Mouse (Mus musculus): ENCODE measurements around the gene Nek8. TPM values are rescaled to one million over a fixed set of nuclear protein-coding genes. Genes with fewer than 3 reads are reported as not detected.

Gene Nek8
- 10.7 and 11.1 TPM in 2 replicates for polyA plus RNA-seq (2016; fragmentation: Nextera tagmentation; extraction: Ambion mirVana)

DNA sequence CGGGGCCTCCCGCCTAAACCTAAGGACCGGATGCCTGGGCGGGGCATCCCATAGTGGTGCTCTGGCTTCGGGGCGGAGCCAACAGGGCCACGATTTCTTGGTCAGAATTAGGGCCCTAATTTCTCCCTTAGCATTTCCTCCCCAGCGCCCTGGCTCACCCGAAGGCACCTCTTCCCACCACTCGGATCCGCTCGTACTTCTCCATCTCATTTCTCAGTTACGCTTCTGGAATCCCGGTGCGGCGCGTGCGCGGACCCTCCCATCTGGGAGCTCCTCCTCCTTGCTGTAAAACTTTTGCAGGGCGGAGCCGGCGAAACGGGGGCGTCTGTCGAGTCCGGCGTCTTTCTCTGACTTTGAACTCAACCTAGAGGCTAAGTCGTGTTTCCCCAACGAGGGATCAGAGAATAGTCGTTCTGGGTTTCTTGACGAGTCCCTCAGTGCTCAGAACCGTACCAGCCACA, at the start of gene Nek8, which contains the start of gene Tlcd1:
Gene Nek8 (minus strand): TSS at position 274 of the 461 bp plus-strand sequence.
Gene Tlcd1 (plus strand): TSS at position 310 of the 461 bp plus-strand sequence.
- Histone ChIP-seq H3K4me1 (peaks cover 66% of the 10 kb centered on the region), H3K27me3 (ENCODE audit: low read depth, poor library complexity, severe bottlenecking) (no peaks in the 10 kb centered on the region), H3K27ac (replicated peaks) (peak within 1 kb of the TSS; percentile 92), H3K36me3 (peaks cover 26% of the 10 kb centered on the region), H3K9me3 (replicated peaks) (no peaks in the 10 kb centered on the region), H3K4me3 (peak within 1 kb of the TSS; percentile 73)
- DNase-seq (ENCODE audit: low spot score) = peak; percentile 90
- under 1% methylated on average over 32 of the region's 32 CpGs for WGBS

DNA sequence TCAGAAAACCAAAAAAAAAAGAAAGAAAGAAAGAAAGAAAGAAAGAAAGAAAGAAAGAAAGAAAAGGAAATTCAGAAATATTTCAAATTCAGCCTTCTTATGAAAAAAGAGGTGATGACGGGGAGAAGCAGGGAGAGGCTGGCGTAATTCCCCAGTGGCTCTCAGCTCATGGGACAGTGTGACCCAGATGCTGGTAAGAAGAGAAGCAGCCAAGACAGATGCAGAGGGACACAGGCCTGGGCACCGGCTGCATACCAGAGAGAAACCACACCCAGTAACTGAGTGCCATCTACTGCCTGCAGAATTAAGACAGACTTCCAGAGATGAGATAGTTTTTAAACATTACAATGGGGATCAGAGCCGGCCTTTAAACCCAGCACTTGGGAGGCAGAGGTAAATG, 47.1 kb upstream of the Nek8 start:
- H3K27me3 ChIP-seq (ENCODE audit: low read depth, poor library complexity, severe bottlenecking) = no peaks in the 10 kb centered on the region
- H3K4me3 ChIP-seq = no peak overlapping the region
- no peaks in the 10 kb centered on the region for H3K9me3 ChIP-seq (replicated peaks)
- peaks cover 100% of the 10 kb centered on the region for H3K36me3 ChIP-seq
- H3K4me1 ChIP-seq = no peaks in the 10 kb centered on the region
- DNase-seq (ENCODE audit: low spot score) = no peak
- no peak overlapping the region for H3K27ac ChIP-seq (replicated peaks)
- WGBS = 95% methylated on average over 4 of the region's 4 CpGs

DNA sequence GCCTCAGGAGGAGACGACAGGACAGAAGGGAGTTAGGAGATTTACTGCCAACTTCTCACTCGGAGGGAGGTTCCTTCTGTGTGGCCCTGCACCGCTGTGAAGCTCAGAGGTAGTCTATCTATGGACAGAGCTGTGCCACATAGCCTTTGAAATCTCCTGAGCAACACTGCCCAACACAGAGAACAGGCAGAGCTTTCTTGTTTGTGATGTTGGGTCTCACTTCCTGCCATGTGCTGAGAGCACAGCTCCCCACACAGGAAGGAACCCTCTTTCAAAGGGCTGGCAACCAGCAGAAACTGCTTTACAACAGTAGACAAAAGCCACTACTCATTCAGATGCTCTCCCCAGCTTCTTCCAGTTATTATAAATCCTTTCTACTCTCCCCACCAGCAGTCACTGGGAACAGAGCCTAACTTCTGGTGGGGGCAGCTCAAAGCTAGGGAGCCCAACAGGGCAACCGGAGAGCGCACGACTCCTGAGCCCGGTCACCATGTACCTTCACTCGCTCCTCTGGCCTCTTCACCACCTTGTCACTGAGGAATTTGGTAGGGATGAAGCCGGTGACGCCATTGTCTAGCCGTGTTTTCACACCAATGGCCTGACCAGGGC, 39.3 kb upstream of the Nek8 start:
- Histone ChIP-seq H3K4me1 (no peaks in the 10 kb centered on the region), H3K9me3 (replicated peaks) (no peaks in the 10 kb centered on the region), H3K27ac (replicated peaks) (no peak overlapping the region), H3K4me3 (no peak overlapping the region), H3K27me3 (ENCODE audit: low read depth, poor library complexity, severe bottlenecking) (no peaks in the 10 kb centered on the region), H3K36me3 (peaks cover 100% of the 10 kb centered on the region)
- WGBS = 91% methylated on average over 11 of the region's 11 CpGs
- no peak for DNase-seq (ENCODE audit: low spot score)

DNA sequence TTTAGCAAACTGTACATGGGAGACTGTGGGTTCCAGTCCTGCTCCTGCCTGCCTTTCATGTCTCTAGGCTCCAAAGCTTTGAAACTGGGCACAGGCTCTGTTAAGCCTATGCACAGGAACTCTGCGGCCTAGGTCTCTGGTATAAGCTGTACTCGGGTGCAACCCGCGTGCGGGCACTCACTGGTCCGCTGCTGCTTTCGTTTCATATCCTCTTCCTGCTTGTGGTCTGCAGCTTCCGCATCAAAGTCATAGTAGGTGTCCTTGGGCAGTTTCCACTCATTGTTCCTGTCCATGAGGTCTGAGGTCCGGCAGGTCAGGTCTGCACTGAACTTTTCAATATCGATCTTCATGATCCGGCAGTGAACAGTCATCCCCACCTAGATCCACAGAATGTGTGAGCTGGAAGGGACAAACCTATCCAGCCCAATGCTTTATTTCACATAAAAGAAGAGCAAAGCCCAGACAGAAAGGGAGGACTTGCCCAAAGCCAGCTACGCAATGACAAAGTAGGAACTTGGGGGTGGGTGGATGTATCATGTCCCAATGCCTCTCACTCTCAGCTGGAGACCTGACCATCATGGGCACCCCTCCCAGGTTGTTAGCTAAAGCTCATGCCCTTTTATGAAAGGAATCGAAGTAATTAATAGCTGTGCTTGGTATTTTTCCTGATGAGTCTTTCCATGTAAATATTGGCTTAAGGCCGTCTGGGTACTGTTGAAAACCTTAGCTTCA, 36.8 kb upstream of the Nek8 start:
- H3K27me3 ChIP-seq (ENCODE audit: low read depth, poor library complexity, severe bottlenecking) = no peaks in the 10 kb centered on the region
- H3K27ac ChIP-seq (replicated peaks) = no peak overlapping the region
- WGBS = 96% methylated on average over 14 of the region's 14 CpGs
- no peak overlapping the region for H3K4me3 ChIP-seq
- no peak for DNase-seq (ENCODE audit: low spot score)
- peaks cover 100% of the 10 kb centered on the region for H3K36me3 ChIP-seq
- no peaks in the 10 kb centered on the region for H3K9me3 ChIP-seq (replicated peaks)
- H3K4me1 ChIP-seq = no peaks in the 10 kb centered on the region

DNA sequence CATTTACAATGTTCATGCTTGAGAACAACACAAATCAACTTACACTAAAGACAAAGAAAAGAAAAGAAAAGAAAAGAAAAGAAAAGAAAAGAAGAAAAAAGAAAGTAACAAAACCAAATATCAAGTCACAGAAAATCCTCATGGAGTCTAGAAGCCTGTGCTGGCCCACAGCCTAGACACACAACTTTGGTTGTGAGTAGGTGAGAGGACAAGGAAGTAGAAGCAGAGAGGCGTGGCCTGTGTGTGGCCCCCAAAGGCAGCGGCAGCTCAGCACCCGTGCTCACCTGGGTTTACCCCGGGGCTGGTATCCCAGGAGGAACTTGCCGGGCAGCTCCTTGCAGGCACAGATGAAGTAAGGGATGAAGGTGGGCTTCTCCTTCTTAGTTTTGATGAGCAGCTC, 35.0 kb upstream of the Nek8 start:
- H3K27me3 ChIP-seq (ENCODE audit: low read depth, poor library complexity, severe bottlenecking) = no peaks in the 10 kb centered on the region
- H3K4me1 ChIP-seq = no peaks in the 10 kb centered on the region
- no peaks in the 10 kb centered on the region for H3K9me3 ChIP-seq (replicated peaks)
- no peak for DNase-seq (ENCODE audit: low spot score)
- 92% methylated on average over 5 of the region's 5 CpGs for WGBS
- no peak overlapping the region for H3K4me3 ChIP-seq
- no peak overlapping the region for H3K27ac ChIP-seq (replicated peaks)
- H3K36me3 ChIP-seq = peaks cover 100% of the 10 kb centered on the region

DNA sequence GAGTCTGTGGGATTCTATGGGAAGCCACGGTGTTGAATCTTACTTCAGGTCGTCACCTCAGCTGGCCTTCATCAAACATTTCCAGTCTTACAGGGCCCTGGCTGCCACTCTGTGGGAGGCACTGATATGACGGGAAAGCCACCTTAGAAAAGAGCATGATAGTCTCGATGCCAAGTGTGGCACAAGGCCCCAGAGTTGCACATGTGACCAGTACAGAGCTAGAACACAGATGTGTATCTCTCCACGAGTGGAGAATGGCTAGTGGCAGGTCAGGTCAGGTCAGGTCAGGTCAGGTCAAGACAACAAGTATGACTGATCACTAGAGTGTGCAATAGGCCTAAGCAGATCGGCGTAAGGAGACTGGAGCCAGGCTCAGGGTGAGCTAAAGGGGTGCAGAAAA, 34.1 kb upstream of the Nek8 start:
- peaks cover 100% of the 10 kb centered on the region for H3K36me3 ChIP-seq
- no peaks in the 10 kb centered on the region for H3K9me3 ChIP-seq (replicated peaks)
- H3K4me3 ChIP-seq = no peak overlapping the region
- 78% methylated on average over 7 of the region's 7 CpGs for WGBS
- H3K4me1 ChIP-seq = peaks cover 6% of the 10 kb centered on the region
- no peaks in the 10 kb centered on the region for H3K27me3 ChIP-seq (ENCODE audit: low read depth, poor library complexity, severe bottlenecking)
- DNase-seq (ENCODE audit: low spot score) = no peak
- no peak overlapping the region for H3K27ac ChIP-seq (replicated peaks)

DNA sequence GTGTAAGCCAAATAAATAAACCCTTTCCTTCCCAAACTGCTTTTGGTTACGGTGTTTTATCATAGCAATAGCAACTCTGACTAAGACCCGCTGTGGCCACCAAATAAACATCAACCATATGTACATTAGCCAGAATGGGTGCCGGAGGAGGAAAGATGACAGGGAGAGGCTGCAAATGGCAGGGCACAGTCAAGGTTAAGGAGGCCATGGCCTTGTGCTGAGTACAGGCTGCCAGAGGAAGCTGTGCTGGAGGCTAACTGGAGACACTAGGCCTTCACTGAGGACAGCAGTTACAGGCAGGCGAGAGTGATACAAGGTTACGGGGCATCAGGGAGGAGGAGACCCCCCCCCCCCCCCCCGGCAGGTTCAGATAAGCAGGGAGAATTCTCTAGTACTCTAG, 33.4 kb upstream of the Nek8 start:
- H3K36me3 ChIP-seq = peaks cover 100% of the 10 kb centered on the region
- no peaks in the 10 kb centered on the region for H3K27me3 ChIP-seq (ENCODE audit: low read depth, poor library complexity, severe bottlenecking)
- H3K27ac ChIP-seq (replicated peaks) = no peak overlapping the region
- DNase-seq (ENCODE audit: low spot score) = no peak
- peaks cover 8% of the 10 kb centered on the region for H3K4me1 ChIP-seq
- no peaks in the 10 kb centered on the region for H3K9me3 ChIP-seq (replicated peaks)
- WGBS = 97% methylated on average over 6 of the region's 6 CpGs
- H3K4me3 ChIP-seq = no peak overlapping the region

DNA sequence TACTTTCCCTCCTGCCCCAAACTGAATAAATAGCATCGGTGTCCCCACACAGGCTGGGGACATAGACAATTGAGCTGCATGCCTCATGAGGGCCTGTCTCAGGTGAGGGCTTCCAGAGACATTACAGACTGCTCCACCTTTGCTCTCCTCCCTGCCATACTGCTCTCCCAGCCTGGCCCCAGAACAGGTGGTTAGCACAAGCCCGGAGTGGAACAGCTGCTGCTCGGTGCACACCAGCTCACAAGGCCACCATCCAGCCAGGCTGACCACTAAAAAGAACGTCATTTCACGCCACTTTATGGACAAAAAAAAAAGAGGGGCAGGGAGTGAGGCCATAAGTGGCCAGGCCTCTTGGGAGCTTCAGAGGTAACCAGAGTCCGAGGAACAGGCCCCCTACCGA, 30.7 kb upstream of the Nek8 start:
- H3K4me1 ChIP-seq = peaks cover 10% of the 10 kb centered on the region
- no peak for DNase-seq (ENCODE audit: low spot score)
- WGBS = 92% methylated on average over 7 of the region's 7 CpGs
- H3K27me3 ChIP-seq (ENCODE audit: low read depth, poor library complexity, severe bottlenecking) = no peaks in the 10 kb centered on the region
- no peak overlapping the region for H3K27ac ChIP-seq (replicated peaks)
- no peak overlapping the region for H3K4me3 ChIP-seq
- H3K36me3 ChIP-seq = peaks cover 93% of the 10 kb centered on the region
- no peaks in the 10 kb centered on the region for H3K9me3 ChIP-seq (replicated peaks)

DNA sequence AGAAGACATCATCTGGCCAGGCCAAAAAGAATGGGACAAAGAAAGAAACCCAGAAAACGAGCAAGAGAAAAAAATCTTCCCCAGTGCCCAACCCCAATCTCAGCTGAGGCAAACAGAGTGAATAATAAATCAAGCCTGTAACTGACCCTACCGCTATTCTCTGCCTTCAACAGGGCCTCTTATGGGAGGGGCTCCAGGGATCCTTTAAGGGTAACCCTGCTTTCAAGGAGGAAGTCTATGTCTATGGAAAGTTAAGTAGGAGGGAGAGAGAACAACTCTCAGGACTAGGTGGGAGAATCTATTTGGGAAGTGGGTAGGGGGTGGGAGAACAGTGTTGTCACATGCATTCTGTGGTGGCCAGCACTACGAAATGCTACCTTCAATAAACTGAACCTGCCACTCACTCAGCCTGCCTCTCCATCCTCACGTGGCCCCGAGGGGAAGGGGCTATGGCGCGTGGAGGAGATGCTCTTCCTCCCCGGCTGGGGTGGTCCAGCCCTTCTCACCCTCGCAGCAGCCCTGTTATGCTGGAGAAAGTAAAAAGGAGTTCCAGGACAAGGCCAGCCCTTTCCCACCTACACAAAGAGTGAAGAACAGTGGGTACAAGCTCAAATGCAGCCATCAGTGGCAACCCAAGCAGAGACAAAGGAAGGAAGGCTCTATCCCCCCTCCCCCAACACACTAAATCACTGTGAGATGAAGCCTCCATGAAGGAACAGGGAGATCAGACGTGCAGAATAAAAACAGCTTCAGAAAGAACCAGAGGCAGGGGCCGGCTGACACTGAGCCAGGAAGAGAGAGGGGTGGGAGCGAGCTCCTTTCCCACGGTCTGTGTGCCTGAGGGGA, 29.1 kb upstream of the Nek8 start:
- no peak for DNase-seq (ENCODE audit: low spot score)
- H3K4me3 ChIP-seq = no peak overlapping the region
- 84% methylated on average over 13 of the region's 13 CpGs for WGBS
- H3K27me3 ChIP-seq (ENCODE audit: low read depth, poor library complexity, severe bottlenecking) = no peaks in the 10 kb centered on the region
- peaks cover 77% of the 10 kb centered on the region for H3K36me3 ChIP-seq
- H3K4me1 ChIP-seq = peaks cover 10% of the 10 kb centered on the region
- H3K9me3 ChIP-seq (replicated peaks) = no peaks in the 10 kb centered on the region
- 0 out of 2 replicates have a peak overlapping the region, but pooled peaks have one; percentile 38 for H3K27ac ChIP-seq (replicated peaks)

DNA sequence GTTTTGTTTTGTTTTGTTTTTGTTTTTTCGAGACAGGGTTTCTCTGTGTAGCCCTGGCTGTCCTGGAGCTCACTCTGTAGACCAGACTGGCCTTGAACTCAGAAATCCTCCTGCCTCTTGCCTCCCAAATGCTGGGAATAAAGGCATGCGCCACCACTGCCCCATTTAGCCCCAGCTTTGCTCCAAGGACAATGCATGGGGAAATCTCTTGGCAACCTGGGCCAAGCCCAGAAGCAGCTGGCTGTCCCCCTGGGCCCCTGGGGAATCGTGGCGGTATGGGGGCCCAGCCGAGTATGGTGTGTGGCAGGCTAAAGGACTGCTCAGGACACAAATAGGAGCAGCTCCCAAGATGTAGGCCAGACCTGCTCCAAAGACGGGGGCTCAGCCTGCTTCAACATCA, 27.8 kb upstream of the Nek8 start:
- Histone ChIP-seq H3K27ac (replicated peaks) (no peak overlapping the region), H3K4me3 (no peak overlapping the region), H3K4me1 (peaks cover 10% of the 10 kb centered on the region), H3K36me3 (peaks cover 64% of the 10 kb centered on the region), H3K9me3 (replicated peaks) (no peaks in the 10 kb centered on the region), H3K27me3 (ENCODE audit: low read depth, poor library complexity, severe bottlenecking) (no peaks in the 10 kb centered on the region)
- DNase-seq (ENCODE audit: low spot score) = no peak
- WGBS = 83% methylated on average over 6 of the region's 6 CpGs

DNA sequence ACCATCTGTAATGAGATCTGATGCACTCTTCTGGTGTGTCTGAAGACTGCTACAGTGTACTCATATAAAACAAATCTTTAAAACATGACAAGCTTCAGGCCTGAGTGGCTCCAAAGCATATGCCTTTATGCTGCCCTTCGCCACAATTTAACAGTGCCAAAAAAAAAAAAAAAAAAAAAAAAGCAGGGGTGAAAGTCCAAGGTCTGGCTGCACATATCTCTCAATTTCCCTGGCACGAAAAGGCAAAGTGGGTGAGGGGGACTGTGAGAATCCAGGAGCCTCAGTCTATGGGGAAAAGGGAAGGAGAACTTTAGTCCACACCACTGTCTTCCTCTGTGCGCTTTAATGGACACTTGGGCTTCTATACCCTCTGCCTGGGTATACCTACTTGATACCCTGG, 25.9 kb upstream of the Nek8 start:
- no peak overlapping the region for H3K4me3 ChIP-seq
- H3K27ac ChIP-seq (replicated peaks) = no peak overlapping the region
- H3K36me3 ChIP-seq = peaks cover 45% of the 10 kb centered on the region
- H3K4me1 ChIP-seq = peaks cover 10% of the 10 kb centered on the region
- no peak for DNase-seq (ENCODE audit: low spot score)
- H3K27me3 ChIP-seq (ENCODE audit: low read depth, poor library complexity, severe bottlenecking) = no peaks in the 10 kb centered on the region
- no peaks in the 10 kb centered on the region for H3K9me3 ChIP-seq (replicated peaks)
- WGBS = 93% methylated on average over 3 of the region's 3 CpGs

DNA sequence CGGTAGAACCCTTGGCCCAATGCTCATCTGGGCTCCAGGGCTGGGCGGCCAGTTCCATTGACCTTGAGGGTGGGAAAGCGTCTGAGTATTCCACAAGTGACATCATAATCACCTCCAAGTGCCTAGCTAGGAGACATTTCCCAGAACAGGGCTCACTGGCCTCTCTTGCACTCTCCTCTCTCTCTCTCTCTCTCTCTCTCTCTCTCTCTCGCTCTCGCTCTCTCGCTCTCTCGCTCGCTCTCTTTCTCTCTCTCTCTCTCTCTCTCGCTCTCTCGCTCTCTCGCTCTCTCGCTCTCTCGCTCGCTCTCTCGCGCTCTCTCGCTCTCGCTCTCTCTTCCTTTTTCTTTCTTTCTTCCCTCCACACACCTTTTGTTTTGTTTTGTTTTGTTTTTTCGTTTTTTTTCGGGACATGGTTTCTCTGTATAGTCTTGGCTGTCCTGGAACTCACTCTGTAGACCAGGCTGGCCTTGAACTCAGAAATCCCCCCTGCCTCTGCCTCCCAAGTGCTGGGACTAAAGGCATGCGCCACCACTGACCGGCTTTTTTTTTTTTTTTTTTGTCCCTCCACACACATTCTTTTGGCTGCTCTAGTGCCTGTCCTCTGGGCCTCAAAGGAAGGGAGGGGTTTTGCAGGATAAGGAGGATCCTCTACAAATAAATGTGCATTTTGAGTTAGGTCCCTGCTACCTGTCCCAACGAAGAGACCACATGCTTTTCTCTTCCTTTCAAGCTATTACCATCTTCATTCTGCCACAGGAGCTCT, 18.8 kb upstream of the Nek8 start:
- Histone ChIP-seq H3K36me3 (peaks cover 37% of the 10 kb centered on the region), H3K9me3 (replicated peaks) (no peaks in the 10 kb centered on the region), H3K27me3 (ENCODE audit: low read depth, poor library complexity, severe bottlenecking) (no peaks in the 10 kb centered on the region; the same call in 1 of the 2 replicates), H3K4me3 (peak overlapping the region; percentile 55), H3K4me1 (peaks cover 20% of the 10 kb centered on the region), H3K27ac (replicated peaks) (peak overlapping the region; percentile 69)
- WGBS = 53% methylated on average over 23 of the region's 23 CpGs
- DNase-seq (ENCODE audit: low spot score) = no peak

Data from midbrain, embryonic 10.5 days (tissue).